Mouse (Mus musculus): ENCODE data around the gene Gfra1.

The Gfra1 gene

GRCm38 (mm10) chr19:58455496-58456061, at the start of gene Gfra1:
Gene Gfra1, minus strand, starts transcription at chr19:58455909.
- DNase-seq (ENCODE audit: extremely low read depth, insufficient read length, low spot score), result peak; percentile 56

GRCm38 (mm10) chr19:58500049-58500448, 44.3 kb upstream of the Gfra1 start:
- DNase-seq (ENCODE audit: extremely low read depth, insufficient read length, low spot score), result no peak

DNA sequence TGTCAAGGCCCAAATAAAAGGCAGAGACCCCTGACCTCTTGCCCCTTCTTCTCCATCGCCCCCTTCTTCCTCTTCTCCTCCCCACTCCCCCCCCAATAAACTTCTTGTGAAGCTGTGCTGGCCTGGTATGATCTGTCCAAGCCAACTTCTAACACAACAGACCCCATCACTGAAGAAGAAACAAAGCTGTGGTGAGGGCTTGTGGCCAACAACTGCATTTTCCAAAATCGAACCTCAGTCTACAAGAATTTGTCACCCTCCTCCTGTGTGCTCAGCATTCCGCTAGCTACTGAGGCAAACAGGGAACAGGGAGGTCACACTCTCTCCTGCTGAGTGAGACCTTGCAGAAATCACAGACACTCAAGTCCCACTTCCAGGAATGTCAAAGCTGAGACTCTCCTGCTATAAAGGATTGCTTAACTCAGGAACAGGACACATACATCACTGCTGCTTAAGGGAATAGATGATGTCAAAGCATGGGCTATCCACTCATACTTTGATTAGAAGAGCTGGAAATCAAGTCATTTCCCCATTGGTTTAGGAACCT, 43.8 kb upstream of the Gfra1 start:
- DNase-seq (ENCODE audit: extremely low read depth, insufficient read length, low spot score), result no peak

DNA sequence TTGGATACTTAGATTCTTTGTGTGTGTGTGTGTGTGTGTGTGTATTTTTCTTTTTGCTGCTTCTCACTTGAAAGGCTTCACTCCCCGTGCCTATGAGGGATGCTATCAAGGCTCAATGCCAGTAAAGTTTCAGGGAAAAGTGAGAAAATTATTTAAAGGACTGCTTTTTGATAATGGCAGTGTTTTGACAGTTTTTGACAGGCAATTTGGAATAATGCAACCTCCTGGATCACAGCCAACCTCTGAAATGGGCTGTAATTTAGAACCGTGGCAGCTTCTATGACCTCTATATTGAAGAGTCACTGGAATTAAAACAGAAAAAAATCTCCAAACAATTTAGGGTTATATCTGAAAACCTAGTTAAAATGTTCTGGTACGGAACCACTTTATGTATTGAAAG, 41.4 kb upstream of the Gfra1 start:
- no peak for DNase-seq (ENCODE audit: extremely low read depth, insufficient read length, low spot score)

- no peak for DNase-seq (ENCODE audit: extremely low read depth, insufficient read length, low spot score)
Measured at GRCm38 (mm10) chr19:58486686-58487085, 31.0 kb upstream of the Gfra1 start.

DNA sequence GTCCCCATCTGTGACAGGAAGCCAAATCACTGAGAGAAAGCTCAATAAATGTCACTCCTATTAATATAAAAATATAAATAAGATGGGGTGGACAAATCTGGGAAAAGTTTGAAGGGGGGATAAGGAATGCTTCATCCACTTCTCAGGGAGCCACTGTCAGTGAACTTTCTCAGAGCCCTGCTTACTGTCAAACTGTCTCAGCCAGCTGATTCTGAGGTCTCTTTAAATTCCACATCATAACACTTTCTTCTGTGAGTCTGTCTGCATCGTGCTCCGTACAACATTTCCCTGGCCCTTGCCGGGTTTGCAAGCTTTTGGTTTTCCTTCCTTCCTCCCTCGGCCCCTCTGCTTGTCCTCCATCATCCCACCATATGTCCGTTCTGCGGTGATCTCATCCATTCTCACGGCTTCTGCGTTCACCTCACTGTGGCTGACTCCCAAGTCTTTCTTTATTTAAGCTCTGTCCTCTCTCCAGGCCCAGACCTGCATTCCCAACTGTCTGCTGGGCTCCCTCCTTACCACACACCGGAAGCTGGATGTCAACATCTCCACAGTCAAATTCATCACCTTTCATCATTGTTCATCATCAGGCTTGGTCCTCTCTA, 26.8 kb upstream of the Gfra1 start:
- no peak for DNase-seq (ENCODE audit: extremely low read depth, insufficient read length, low spot score)

DNA sequence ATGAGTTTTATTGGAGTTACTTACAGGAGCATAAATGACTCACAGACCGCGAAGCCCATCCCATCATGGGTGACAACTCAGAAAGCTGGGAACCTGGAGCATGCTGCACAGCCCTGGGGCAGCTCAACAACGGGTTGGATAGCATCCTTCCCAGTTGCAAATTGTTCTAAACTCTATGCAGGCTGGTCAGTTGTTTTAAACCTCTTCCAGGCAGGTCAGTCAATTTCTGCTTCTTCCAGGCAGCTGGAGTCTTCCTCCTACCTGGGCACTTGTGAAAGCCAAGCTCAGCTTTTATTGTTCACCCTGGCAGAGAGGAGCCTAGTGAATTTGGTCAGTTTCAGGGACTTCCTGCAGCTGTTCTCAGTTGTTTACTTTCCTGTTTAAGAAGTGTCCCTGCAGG, 18.5 kb upstream of the Gfra1 start:
- DNase-seq (ENCODE audit: extremely low read depth, insufficient read length, low spot score), result peak; percentile 49

GRCm38 (mm10) chr19:58469421-58469820, 13.7 kb upstream of the Gfra1 start:
- DNase-seq (ENCODE audit: extremely low read depth, insufficient read length, low spot score), result peak; percentile 36

DNA sequence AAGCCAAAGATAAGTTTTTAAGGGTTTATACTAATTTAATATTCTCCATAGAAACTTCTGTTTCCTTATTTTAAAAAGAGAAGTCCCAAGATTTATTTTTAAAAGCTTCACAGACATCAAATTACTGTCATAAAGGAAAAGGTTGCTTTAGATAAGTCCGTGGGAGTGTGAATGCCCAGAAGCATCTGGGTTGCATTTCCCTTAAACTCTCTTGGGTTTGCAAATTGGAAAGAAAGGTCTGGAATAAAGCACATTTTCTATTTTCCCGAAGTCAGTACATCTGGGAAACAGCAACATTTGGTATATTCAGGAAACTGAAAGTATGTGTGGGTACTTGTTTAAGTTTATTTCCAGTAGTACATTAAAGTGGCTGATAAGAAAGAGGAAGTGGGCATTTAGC, 12.6 kb upstream of the Gfra1 start:
- DNase-seq (ENCODE audit: extremely low read depth, insufficient read length, low spot score), result no peak

DNA sequence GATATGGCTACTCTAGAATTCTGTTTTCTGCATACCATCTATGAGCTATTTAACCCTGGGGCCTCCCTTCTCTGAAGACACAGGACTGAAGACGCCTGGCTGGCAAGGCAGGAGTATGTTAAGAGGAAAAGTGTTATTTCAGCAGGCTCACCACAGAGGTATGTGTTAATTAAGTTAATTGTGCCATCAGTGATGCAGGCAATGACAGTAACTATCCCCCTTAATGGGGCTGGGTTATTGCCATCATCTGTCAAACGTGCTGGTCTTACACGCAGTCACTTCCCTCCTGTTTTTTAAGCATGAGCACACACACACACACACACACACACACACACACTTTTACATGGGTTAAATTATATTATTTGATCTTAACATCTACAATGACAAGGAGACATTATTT, 8.0 kb upstream of the Gfra1 start:
- no peak for DNase-seq (ENCODE audit: extremely low read depth, insufficient read length, low spot score)

GRCm38 (mm10) chr19:58460361-58461022, 4.8 kb upstream of the Gfra1 start:
- DNase-seq (ENCODE audit: extremely low read depth, insufficient read length, low spot score), result no peak

- DNase-seq (ENCODE audit: extremely low read depth, insufficient read length, low spot score), result no peak
Measured at GRCm38 (mm10) chr19:58456491-58457061, 867 bp upstream of the Gfra1 start.

GRCm38 (mm10) chr19:58455061-58455495, 631 bp downstream of the Gfra1 start:
- no peak for DNase-seq (ENCODE audit: extremely low read depth, insufficient read length, low spot score)

DNA sequence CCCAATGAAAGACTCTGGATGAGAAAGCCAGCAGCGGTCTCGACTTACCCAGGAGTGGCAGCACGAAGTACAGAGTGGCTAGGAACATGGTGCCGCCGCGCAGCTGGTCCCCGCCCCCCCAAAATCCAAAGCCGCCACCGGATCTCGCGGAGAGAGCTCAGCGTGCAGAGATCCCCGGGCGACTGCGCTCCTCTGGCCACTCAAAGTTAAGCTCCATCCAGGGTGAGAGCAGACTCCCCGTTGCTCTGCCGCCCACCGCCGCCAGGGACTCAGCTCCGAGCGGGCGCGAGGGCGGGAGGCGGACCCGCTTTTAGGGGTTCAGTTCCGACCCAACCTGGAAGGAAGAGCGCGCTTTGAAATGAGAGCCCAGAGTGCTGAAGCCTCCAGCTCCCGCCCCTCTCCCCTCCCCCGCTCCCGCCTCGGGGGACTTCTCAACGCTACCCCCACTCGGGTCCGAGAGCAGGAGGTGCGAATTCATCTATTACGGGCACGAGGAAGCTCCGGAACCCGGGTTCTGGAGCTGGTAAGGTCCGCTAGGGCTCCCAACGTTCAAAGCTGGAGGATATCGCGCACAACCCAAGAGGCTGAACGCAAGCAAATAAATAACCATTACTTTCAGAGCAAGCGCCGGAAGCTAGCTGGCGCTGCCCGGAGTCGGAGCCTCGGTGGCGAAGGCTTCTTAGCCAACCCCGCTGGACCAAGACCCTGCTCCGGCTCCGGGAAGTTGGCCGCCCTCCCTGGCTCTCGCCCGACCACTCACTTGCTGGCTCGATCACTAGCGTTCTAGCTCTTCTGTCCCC, 1.2 kb downstream of the Gfra1 start:
- DNase-seq (ENCODE audit: extremely low read depth, insufficient read length, low spot score), result no peak

GRCm38 (mm10) chr19:58453581-58453980, 2.1 kb downstream of the Gfra1 start:
- no peak for DNase-seq (ENCODE audit: extremely low read depth, insufficient read length, low spot score)

GRCm38 (mm10) chr19:58452941-58453551, 2.7 kb downstream of the Gfra1 start:
- DNase-seq (ENCODE audit: extremely low read depth, insufficient read length, low spot score), result no peak

DNA sequence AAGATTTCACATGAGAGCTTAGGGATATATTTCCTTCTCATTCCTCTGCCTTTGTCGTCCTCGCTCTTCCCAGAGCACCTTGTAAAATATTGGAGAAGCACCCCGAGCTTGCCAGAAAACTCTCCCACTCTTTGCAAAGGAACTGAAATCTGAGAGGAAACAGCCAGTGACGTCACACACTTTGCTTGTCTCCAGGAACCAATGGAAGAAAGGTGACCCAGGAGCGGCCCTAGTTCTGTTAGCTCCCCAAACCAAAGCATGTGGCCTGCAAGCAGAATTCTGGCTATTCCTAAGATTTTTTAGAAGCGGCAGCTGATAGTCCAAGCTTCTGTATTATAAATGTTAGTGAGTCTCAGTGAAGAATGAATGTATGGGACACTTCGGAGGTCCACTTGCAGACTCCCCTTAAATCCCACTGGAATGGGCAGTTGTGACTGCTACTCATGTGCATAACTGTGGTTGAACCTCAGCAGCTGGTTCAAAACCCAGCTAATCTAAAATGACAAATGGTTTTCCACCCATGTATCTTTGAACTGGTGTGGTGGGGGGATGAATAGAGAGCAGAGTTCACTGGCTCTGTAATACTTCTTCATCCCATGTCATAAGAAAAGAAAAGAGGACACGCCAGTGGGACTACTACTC, 3.4 kb downstream of the Gfra1 start:
- no peak for DNase-seq (ENCODE audit: extremely low read depth, insufficient read length, low spot score)

GRCm38 (mm10) chr19:58451323-58451722, 4.4 kb downstream of the Gfra1 start:
- no peak for DNase-seq (ENCODE audit: extremely low read depth, insufficient read length, low spot score)

DNA sequence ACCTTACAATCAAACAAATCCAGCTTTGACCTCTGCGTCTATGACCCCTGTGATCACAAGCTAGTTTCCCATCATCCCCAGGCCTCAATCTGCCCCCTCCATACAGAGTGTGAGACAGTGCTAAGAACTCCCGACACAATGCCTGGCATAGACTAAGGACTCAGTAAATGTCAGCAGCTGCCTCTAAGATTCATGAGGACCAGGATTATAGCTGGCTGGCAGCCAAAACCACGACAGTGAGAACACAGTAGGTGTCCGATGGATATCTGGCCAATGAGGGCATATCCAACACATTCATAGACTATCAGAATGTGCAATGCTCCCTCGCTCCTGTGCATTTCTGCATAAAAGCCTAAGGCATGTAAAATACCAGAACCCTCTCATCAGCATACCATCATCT, 5.0 kb downstream of the Gfra1 start:
- DNase-seq (ENCODE audit: extremely low read depth, insufficient read length, low spot score), result no peak
